Mouse (Mus musculus): ENCODE measurements at regions not wholly inside any gene's neighbourhood (a gene's known extent, or its start where the extent isn't known, plus 50 kb on each side); places are given as distances from the start of the nearest gene placed in this dataset.

DNA sequence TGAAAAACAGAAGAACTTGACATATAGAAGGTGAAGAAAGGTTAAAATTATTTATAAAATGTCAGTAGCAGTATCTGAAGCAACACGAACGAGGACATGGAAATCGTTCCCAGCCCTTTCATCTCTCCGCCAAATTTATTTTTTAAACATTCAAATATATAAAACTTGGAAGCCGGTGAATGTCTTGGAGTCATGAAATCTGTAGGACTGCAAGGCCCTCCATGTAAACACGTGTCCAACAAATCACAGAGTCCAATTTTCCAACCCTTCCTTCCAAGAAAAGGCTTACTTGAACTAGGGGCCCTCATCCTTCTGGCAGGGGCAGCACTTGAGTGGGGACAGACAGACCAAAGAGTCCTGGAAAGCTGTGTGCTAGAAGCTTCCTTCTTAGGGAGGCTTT, 237.0 kb downstream of the Map2k4 start:
- WGBS (ENCODE audit: insufficient replicate concordance), result 74% methylated on average over 6 of the region's 6 CpGs
- H3K27ac ChIP-seq (ENCODE audit: low read depth), result no peak overlapping the region
- H3K4me3 ChIP-seq (ENCODE audit: low read depth, low read length), result no peak overlapping the region
- H3K36me3 ChIP-seq (replicated peaks; ENCODE audit: insufficient read depth, low read length), result no peaks in the 10 kb centered on the region
- no peak overlapping the region for H3K9ac ChIP-seq (replicated peaks)
- ATAC-seq (no peak), DNase-seq (no peak)
- TF ChIP-seq EP300 (IDR thresholded peaks at IDR 0.05; ENCODE audit: low read depth), result no peak
- no peaks in the 10 kb centered on the region for H3K27me3 ChIP-seq (ENCODE audit: insufficient read depth, low read length)
- no peak overlapping the region for H3K4me2 ChIP-seq (ENCODE audit: low read depth, low read length)
- H3K9me3 ChIP-seq (ENCODE audit: low read length), result no peaks in the 10 kb centered on the region
- H3K4me1 ChIP-seq (ENCODE audit: insufficient read depth), result no peaks in the 10 kb centered on the region

GRCm38 (mm10) chr11:65544281-65544680, 243.8 kb downstream of the Map2k4 start:
- no peak overlapping the region for H3K9ac ChIP-seq (replicated peaks)
- 66% methylated on average over 5 of the region's 5 CpGs for WGBS (ENCODE audit: insufficient replicate concordance)
- TF ChIP-seq CTCF (IDR thresholded peaks at IDR 0.05; ENCODE audit: low read depth) (no peak), EP300 (IDR thresholded peaks at IDR 0.05; ENCODE audit: low read depth) (no peak)
- no peak overlapping the region for H3K27ac ChIP-seq (ENCODE audit: low read depth)
- H3K36me3 ChIP-seq (replicated peaks; ENCODE audit: insufficient read depth, low read length), result no peaks in the 10 kb centered on the region
- no peak overlapping the region for H3K4me3 ChIP-seq (ENCODE audit: low read depth, low read length)
- H3K4me2 ChIP-seq (ENCODE audit: low read depth, low read length), result no peak overlapping the region
- no peaks in the 10 kb centered on the region for H3K4me1 ChIP-seq (ENCODE audit: insufficient read depth)
- H3K9me3 ChIP-seq (ENCODE audit: low read length), result no peaks in the 10 kb centered on the region
- DNase-seq, result no peak
- no peak for ATAC-seq
- no peaks in the 10 kb centered on the region for H3K27me3 ChIP-seq (ENCODE audit: insufficient read depth, low read length)

- no peaks in the 10 kb centered on the region for H3K4me1 ChIP-seq (ENCODE audit: insufficient read depth)
- no peak overlapping the region for H3K9ac ChIP-seq (replicated peaks)
- H3K27me3 ChIP-seq (ENCODE audit: insufficient read depth, low read length), result no peaks in the 10 kb centered on the region
- WGBS (ENCODE audit: insufficient replicate concordance), result 69% methylated on average over 3 of the region's 3 CpGs
- no peak overlapping the region for H3K4me2 ChIP-seq (ENCODE audit: low read depth, low read length)
- no peak overlapping the region for H3K27ac ChIP-seq (ENCODE audit: low read depth)
- H3K36me3 ChIP-seq (replicated peaks; ENCODE audit: insufficient read depth, low read length), result no peaks in the 10 kb centered on the region
- H3K4me3 ChIP-seq (ENCODE audit: low read depth, low read length), result no peak overlapping the region
- TF ChIP-seq EP300 (IDR thresholded peaks at IDR 0.05; ENCODE audit: low read depth), result no peak
- H3K9me3 ChIP-seq (ENCODE audit: low read length), result no peaks in the 10 kb centered on the region
- ATAC-seq, result no peak
- DNase-seq, result no peak
Observed at GRCm38 (mm10) chr11:65543581-65543980, 244.5 kb downstream of the Map2k4 start.

DNA sequence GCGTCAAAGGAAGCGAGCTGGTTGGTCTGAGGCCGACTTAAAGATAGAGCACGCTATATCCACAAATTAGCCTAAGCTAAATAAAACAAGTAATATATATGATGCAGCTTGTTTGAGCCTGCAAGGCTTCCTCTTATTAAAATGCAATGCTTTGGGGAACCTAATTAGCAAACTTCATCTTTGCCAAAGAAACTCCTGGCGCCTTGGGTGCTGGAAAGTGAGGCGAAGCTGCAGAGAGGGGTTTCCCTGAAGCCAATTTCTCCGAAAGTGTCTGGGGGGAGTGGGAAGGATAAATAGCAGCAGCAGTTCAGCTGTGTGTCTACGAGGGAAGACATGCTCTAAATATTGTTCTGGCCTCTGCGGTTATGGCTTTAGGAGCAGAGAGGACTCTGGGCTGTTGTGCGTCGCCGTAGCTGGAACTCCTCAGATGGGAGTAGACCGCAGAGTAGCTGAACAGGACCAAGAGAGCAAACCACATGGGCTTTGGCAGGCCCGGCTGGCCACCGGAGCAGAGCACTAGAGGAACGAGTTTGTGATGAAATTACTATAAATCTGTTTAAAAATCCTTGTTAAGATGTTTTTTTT, 251.0 kb downstream of the Map2k4 start:
- TF ChIP-seq EP300 (IDR thresholded peaks at IDR 0.05; ENCODE audit: low read depth) (no peak), CTCF (IDR thresholded peaks at IDR 0.05; ENCODE audit: low read depth) (no peak)
- DNase-seq, result no peak
- no peak for ATAC-seq
- no peaks in the 10 kb centered on the region for H3K36me3 ChIP-seq (replicated peaks; ENCODE audit: insufficient read depth, low read length)
- no peaks in the 10 kb centered on the region for H3K4me1 ChIP-seq (ENCODE audit: insufficient read depth)
- H3K27me3 ChIP-seq (ENCODE audit: insufficient read depth, low read length), result no peaks in the 10 kb centered on the region
- H3K4me3 ChIP-seq (ENCODE audit: low read depth, low read length), result no peak overlapping the region
- WGBS (ENCODE audit: insufficient replicate concordance), result 82% methylated on average over 16 of the region's 16 CpGs
- H3K9ac ChIP-seq (replicated peaks), result no peak overlapping the region
- no peak overlapping the region for H3K27ac ChIP-seq (ENCODE audit: low read depth)
- H3K4me2 ChIP-seq (ENCODE audit: low read depth, low read length), result no peak overlapping the region
- H3K9me3 ChIP-seq (ENCODE audit: low read length), result no peaks in the 10 kb centered on the region

- TF ChIP-seq EP300 (IDR thresholded peaks at IDR 0.05; ENCODE audit: low read depth) (no peak), CTCF (IDR thresholded peaks at IDR 0.05; ENCODE audit: low read depth) (no peak)
- 83% methylated on average over 8 of the region's 8 CpGs for WGBS (ENCODE audit: insufficient replicate concordance)
Observed at GRCm38 (mm10) chr11:65535726-65536442, 252.2 kb downstream of the Map2k4 start.

GRCm38 (mm10) chr11:65530744-65531143, 257.4 kb downstream of the Map2k4 start:
- Histone ChIP-seq H3K27me3 (ENCODE audit: insufficient read depth, low read length) (no peaks in the 10 kb centered on the region), H3K9ac (replicated peaks) (no peak overlapping the region), H3K27ac (ENCODE audit: low read depth) (no peak overlapping the region), H3K4me1 (ENCODE audit: insufficient read depth) (no peaks in the 10 kb centered on the region), H3K36me3 (replicated peaks; ENCODE audit: insufficient read depth, low read length) (no peaks in the 10 kb centered on the region), H3K9me3 (ENCODE audit: low read length) (no peaks in the 10 kb centered on the region), H3K4me3 (ENCODE audit: low read depth, low read length) (no peak overlapping the region), H3K4me2 (ENCODE audit: low read depth, low read length) (no peak overlapping the region)
- WGBS (ENCODE audit: insufficient replicate concordance), result 57% methylated on average over 5 of the region's 5 CpGs
- DNase-seq (no peak), ATAC-seq (no peak)
- no peak for TF ChIP-seq EP300 (IDR thresholded peaks at IDR 0.05; ENCODE audit: low read depth)

More at GRCm38 (mm10) chr11:65535726-65536442, 252.2 kb downstream of the Map2k4 start:
- Histone ChIP-seq H3K27me3 (ENCODE audit: insufficient read depth, low read length) (no peaks in the 10 kb centered on the region), H3K36me3 (replicated peaks; ENCODE audit: insufficient read depth, low read length) (no peaks in the 10 kb centered on the region), H3K4me1 (ENCODE audit: insufficient read depth) (no peaks in the 10 kb centered on the region), H3K9ac (replicated peaks) (no peak overlapping the region), H3K4me2 (ENCODE audit: low read depth, low read length) (no peak overlapping the region), H3K9me3 (ENCODE audit: low read length) (no peaks in the 10 kb centered on the region), H3K4me3 (ENCODE audit: low read depth, low read length) (no peak overlapping the region), H3K27ac (ENCODE audit: low read depth) (no peak overlapping the region)
- DNase-seq (no peak), ATAC-seq (no peak)

All from liver, postnatal 0 days (tissue).